Mouse (Mus musculus): Measurements from ENCODE around the gene Gpr45. TPM values are rescaled to one million over a fixed set of nuclear protein-coding genes. Genes with fewer than 3 reads are reported as not detected.

Gpr45 gene
- total RNA-seq, 2 experiments from 2014 or later: 0.67 to 0.77 TPM

DNA sequence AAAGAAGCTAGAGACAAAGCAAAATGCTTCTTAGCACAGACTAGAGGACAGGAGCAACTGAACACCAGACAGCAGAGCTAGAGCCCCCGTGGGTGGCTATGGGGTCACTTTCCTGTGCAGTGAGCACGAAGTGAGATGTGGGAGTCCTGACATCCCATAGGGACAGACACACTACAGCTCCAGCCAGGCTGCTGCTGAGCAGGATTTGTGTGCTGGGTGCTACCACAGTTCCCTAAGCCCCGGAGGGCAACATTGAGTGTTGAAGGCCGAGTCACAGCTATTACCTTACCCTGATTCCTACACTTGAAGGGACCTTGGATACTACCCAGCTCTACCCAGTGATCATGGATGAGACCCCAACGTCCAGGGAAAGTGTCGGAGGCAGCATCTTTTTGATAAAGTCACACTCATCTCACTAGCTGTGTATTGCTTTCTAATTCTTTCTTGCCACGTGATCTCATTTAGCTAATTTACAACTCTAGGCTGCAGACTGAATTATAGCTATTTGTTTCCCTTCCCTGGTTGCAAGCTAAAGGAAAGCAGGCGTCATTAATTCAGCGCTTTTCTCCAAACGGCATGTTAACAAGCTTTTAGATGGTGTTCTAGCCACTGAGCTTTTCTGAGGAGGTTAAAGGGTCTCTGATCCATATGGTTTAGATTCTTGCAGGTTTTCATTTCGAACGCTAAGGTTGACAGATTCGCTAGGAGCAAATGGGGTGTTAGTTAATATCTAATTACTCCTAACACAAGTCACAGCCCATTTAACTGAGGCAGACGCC is 92.7 kb downstream of the Gpr45 start:
- intact Hi-C loops (cut with DNase I): no loop called here
- DNase-seq: no peak

DNA sequence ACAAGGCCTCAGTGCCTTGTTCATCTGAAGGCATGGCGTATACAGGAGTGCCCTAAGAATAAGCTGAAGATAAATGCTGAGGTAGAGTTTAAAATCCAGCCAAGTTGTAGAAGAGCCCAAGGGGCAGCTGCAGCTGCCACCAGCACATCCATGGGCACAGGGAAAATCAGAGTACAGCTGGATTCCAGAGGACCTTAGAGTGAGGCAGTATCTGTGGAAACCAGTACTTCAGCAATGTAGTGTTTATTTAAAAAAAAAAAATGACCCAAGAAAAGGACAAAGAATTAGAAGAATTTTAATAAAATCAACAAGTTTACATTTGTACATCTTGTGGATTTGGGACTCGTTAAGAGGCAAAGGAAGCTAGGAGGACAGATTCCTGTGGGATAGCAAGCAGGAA is 94.3 kb downstream of the Gpr45 start:
- intact Hi-C loops (cut with DNase I): no loop called here
- DNase-seq: no peak

DNA sequence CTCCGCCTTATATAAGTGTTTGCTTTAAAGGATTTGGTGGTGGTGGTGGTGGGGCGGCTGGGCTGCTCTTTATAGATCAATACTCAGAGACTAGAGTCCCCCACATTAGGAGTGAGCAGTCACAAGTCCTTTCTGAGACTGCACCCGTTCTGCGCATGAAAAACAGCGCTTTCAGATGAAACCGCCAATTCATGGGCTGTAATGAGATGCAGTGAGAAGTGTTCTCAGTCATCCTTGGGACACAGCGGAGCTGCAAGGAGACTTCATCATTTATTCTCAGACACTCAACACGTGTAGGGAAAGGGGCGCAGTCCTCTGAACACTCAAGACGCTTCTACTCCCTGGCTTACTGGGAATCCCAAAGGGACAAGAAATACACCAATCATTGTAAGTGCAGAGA is 95.1 kb downstream of the Gpr45 start:
- DNase-seq: no peak
- intact Hi-C loops (cut with DNase I): no loop called here

DNA sequence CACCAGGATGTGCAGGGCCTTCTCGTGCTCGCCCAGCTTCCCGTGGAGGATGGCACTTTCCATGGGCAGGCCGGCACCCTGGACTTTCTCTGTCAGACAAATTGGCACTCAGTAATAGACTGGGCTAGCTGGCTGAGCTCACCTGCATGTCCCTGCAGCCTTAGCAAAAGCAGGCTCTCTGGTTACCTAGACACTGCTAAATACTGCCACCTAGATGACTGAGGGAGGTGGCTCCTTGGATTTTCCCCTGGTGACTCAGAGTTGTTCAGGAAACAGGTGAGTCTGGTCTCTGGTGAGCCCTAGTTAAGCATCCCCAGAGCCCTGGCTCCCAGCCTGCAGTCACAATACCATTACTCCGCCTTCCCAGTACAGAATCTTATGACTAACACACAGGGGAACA is 99.2 kb downstream of the Gpr45 start:
- DNase-seq: no peak
- intact Hi-C loops (cut with DNase I): no loop called here

DNA sequence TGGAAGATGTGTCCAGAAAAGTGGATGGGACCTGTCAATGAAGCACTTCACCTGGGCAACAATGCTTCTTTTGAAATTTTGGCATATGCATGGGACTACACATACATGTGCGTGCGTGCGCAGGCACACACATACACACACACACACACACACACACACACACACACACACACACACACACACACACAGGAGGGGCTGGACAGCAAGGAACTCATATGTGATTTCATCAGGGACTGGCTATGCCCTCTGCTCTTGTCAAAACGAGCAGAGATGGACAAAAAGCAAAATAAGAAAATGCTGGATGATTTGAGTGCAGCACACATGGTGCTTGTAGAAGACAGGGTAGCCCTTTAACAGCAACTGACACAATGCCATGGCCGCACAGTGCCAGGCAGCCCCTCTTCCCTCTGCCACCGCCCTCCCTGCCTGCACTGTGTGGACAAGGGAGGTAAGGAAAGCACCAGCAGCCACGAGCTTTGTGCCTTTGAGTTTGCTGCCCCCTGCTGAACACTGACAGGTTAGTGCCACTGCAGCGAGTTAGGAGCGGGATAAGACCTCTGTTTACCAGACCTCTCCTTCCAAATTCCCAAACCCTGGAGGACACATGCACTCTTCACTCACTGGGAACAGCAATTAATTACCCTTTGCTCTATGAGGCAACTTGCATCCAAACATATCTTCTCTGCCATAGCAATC is 113.1 kb downstream of the Gpr45 start:
- peak; percentile 74 to 81 for DNase-seq
- intact Hi-C loops (cut with DNase I): loop anchor here (1.0 kb wide), 1 partner anchor 150 kb away; no protein-coding TSS in a partner anchor

DNA sequence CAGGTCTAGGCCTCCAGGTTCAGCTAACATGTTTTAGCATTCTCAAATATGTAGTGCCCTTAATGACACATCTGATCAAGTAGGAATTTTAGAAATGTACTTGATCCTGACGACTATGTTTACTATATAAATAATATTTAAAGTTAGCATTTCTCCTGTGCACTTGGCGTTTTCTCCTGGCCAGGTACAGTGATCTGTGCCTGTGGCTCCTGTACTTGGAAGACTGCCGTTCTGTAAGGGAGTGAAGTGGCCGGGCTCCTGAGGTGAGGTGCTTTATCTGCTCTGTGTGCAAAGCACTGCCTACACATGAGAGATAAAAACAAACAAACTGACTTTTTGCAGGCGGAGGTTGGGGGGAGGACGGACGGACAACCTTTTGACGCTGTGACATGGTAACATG is 113.9 kb downstream of the Gpr45 start:
- intact Hi-C loops (cut with DNase I): loop anchor here (1.0 kb wide), 1 partner anchor 151 kb away; no protein-coding TSS in a partner anchor
- DNase-seq: no peak

DNA sequence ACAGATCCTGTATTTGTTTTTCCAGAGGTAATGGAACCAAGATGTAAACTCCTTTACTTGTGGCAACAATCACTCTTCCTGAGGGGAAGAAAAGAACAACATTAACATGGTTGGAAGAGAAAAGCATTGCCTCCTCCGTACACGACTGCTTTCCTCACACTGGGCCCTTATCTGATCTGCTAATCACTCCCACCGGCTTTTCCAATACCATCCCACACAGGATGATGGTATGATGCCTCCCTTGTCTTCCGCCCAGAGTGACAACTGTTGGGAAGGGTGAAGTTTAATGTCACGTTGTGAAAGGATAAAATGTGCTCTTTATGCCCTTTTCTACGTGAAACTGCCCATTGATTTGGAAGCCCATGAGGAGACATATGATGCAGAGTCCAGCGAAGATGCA is 114.9 kb downstream of the Gpr45 start:
- no peak for DNase-seq
- intact Hi-C loops (cut with DNase I): no loop called here

DNA sequence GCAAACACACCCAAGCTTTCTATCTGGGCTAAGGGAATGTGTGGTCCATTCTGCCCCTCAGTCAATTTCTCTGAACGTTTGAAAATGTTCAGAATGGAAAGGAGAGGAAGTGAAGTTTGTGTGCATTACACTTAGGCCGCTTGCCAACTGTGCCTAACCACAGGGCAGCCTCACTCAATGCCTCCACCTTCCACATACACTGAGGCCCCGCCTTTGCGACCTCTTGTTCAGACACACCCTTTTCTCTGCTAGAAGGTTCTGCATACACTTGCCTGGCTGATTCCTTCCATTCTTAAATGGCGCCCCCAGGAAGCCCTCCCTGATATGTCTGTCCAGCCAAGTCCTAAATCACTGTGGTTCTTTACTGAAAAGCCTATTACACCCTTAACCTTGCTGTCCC is 118.1 kb downstream of the Gpr45 start:
- intact Hi-C loops (cut with DNase I): no loop called here
- no peak for DNase-seq

DNA sequence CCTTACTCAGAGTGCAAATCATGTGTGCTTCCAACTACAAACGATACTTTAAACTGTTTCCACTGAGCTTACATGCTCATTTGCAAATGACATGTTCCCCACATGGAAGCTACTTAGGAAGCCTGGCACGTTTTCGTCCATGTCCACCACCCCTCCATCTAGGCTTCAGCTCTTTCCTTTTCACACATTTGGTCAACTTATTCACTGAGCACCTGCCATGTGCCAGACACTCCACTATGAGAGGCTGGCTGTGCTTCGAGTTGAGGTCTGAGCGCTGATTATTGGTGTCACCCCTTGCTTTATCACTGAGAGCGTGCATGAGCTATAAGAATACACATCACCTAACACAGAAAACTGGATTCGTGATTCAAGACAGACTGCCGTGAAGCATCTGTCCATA is 119.4 kb downstream of the Gpr45 start:
- no peak for DNase-seq
- intact Hi-C loops (cut with DNase I): no loop called here

DNA sequence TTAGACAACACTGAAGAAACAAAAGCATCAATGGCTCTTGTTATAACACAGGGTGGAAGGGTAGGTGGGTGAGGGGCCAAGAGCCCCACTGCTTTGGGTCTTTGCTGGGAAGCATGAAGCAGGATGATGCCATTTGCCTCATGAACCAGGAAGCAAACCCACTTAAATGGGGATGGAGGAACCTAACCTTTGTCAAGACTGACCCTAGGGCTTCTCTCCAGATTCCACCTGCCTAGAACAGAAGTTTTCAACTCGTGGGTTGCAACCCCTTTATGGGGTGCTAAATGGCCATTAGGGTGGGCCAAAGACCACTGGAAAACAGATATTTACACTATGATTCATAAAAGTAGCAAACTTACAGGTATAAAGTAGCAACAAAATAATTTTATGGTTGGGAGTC is 119.9 kb downstream of the Gpr45 start:
- intact Hi-C loops (cut with DNase I): no loop called here
- no peak for DNase-seq

DNA sequence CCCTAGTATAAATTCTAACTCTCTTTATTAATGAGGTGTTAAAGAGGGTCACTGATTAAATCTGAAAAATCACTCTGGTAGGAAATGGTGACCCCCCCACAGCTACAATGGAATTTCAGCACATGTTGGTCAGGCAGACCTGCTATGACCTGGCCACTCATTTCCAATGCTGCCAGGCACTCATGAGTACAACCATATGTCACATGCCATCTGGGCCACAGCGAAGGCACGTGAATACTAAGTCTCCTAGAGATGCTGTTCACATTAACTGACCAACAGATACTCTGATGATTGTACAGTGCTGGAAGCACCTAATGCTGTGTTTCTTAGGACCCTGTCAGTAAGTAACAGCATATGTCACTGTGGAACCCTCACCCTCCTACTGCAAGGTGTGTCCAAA is 122.1 kb downstream of the Gpr45 start:
- intact Hi-C loops (cut with DNase I): no loop called here
- DNase-seq: no peak

DNA sequence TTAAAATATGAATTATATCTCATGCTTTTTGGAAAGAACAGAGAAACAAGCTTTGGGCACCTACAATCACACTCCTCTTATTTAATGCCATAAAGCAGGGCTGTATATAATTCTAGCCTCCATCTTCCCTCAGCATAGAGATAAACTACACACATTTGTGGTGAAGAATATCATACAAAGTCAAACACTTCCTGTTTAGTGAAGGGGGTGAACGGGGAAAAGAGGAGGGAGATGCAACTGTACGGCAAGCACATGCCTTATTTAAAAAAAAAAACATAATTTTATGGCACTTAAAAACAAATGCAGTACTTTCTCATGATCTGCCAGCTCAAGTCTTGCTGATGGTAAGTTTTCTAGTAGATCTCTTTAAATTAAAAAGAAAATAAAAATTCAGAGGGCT is 125.5 kb downstream of the Gpr45 start:
- DNase-seq: no peak
- intact Hi-C loops (cut with DNase I): no loop called here

DNA sequence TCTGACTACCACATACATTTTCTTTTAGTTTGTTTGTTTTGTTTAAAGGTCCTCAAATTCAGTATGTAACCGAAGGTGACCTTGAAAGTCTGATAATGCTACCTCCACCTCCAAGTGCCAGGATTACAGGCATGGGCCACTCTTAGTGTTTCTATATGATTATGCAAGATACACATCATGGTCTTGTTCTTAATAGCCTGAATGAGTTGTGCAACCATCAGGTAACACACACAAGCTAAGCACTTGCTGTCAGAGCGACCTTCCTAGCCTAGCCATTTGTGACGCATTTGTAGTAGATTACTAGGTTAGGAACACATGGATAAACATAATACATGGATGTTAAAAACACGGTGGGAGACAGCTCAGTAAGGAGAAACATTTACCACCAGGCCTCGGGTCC is 130.3 kb downstream of the Gpr45 start:
- intact Hi-C loops (cut with DNase I): no loop called here

More for the DNA sequence above, 130.3 kb downstream of the Gpr45 start:
- no peak for DNase-seq

Small RNA genes within 50 kb of the gene (microRNA-seq; reads per million reads assigned to microRNA genes)
- gene Gm24001: 0 reads per million in 2 experiments

Other genes with a start within 250 kb of the Gpr45 start
- gene Mrps9, start 101.6 kb upstream of the Gpr45 start, total RNA-seq (2021): 10 to 100 TPM; 92.7 to 96.9 TPM
- gene Tgfbrap1, start 145.8 kb downstream of the Gpr45 start, total RNA-seq (2021): 10 to 100 TPM; 17.0 TPM
- gene AI597479, start 145.8 kb downstream of the Gpr45 start, total RNA-seq (2021): 10 to 100 TPM; 13.0 to 15.3 TPM
- gene Fhl2, start 244.1 kb downstream of the Gpr45 start, total RNA-seq (2021): 1,000 to 10,000 TPM; 1,415 to 1,605 TPM